Mouse (Mus musculus) lung, adult 2 months (tissue): ENCODE measurements around the gene Prss40.

Experiments used
- CTCF ChIP-seq: fragments of 200-500 bp; IDR thresholded peaks from 2 replicates; pipeline ENCODE4 v1.5.1; 2011; ENCODE audit warnings: mild to moderate bottlenecking, low read length, control low read depth; ENCODE audit not compliant: insufficient read depth
- POLR2A ChIP-seq: fragments of 200-500 bp; IDR thresholded peaks from 2 replicates; pipeline ENCODE4 v1.6.1; 2011; ENCODE audit warnings: low read depth, mild to moderate bottlenecking, control low read depth, low read length, borderline replicate concordance; ENCODE audit errors: extremely low read depth

DNA sequence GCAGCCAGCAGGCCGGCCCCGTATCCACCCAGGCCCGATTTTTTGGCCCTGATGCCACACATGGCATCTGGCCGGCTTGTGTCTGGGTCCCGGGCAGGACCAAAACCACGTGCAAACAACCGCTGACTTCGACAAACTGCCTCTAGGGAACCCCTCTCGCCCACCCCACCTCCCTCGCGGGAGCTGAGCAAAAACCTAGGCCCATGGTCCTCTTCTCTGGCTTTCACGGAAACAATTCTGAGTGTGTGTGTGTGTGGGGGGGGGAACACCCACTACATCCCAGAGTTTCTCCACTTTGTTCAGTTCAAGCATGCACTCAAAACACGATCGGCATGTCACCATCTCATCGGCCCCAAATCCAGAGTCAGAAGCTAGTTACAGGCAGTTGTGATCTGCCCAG is at the start of gene Prss40:
- TF ChIP-seq CTCF (no peak), POLR2A (no peak)
